Mouse (Mus musculus): ENCODE data around the gene Arhgap32.
"Not testable (repeated sequence)": the region's sequence is repeated elsewhere in the genome, so short reads cannot be mapped to it uniquely, and the experiment has no call there.

Arhgap32 gene

GRCm38 (mm10) chr9:32138616-32139015 lies 22.7 kb downstream of the Arhgap32 start:
- no peak for DNase-seq

GRCm38 (mm10) chr9:32139641-32140040 lies 23.7 kb downstream of the Arhgap32 start:
- peak in 1 of 2 experiments; percentile 11 for DNase-seq

DNA sequence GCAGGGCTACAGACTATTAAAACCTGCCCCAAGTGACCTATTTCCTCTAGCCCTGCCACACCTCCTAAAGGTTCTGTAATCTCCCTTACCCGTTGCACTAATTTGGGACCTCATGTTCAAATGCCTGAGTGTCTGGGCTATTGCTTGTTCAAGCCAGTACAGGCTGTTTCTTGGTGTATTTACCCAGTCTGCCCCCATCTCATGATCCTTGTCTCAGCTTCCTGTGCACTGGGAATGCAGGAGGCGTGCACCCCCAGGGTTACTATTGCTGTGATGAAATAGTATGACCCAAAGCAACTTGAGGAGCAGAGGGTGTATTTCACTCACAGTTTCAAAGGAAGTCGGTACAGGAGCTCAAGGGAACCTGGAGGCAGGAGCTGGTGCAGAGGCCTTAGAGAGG lies 26.9 kb downstream of the Arhgap32 start:
- DNase-seq = no peak

GRCm38 (mm10) chr9:32143451-32143850 lies 27.5 kb downstream of the Arhgap32 start:
- no peak for DNase-seq

GRCm38 (mm10) chr9:32146257-32146996 lies 30.5 kb downstream of the Arhgap32 start:
- no peak for DNase-seq

GRCm38 (mm10) chr9:32149241-32149640 lies 33.3 kb downstream of the Arhgap32 start:
- no peak for DNase-seq

- peak in 1 of 2 experiments; percentile 17 for DNase-seq
These were observed 34.1 kb downstream of the Arhgap32 start for GRCm38 (mm10) chr9:32149836-32150642.

DNA sequence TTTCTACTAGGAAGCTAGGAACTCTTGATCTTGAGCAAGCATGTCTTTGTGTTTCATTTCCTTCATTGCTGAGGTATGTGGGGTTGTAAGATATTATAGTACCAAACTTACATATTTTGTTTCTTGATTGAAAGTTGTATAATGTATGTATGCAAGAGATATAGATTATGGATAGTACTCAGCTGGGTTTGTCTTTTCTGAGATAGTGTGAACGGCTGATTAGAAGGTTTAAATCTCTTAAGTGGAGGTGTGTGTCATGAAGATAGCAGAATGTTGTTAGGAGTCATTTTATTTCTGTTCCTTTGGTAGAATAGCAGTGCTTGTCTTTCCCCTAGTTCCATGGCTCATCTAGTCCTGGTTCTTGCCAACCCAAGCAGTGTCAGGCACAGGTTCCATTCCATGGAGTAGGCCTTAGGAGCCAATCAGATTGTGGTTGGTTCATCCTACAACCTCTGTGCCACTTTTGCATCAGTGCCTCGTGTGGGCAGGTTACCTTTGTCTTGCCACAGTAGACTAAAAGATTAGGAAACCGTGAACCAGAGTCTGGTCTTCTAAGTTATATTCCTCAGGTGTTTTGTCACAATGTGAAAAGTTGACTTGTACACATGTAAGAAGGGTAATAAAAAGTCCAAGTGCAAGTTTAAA lies 38.9 kb downstream of the Arhgap32 start:
- DNase-seq = no peak

DNA sequence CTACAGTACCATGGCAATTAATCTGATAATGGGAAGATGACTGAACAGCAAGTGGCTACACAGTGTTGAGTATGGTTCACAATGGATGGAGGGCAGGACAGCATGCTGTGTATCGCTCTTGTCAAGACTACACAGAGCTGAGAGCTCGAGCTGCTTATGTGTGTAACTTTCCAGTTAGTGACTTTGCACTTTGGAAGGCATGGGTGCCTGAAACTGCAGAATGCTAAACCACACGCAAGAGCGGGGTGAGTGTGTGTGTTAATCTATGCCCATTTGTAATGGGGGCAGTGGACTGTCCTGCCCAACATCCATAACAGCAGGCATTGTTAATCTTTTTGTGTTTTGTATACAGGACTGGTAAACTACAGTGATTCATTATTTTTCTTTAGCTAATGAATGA lies 40.8 kb downstream of the Arhgap32 start:
- DNase-seq = no peak

DNA sequence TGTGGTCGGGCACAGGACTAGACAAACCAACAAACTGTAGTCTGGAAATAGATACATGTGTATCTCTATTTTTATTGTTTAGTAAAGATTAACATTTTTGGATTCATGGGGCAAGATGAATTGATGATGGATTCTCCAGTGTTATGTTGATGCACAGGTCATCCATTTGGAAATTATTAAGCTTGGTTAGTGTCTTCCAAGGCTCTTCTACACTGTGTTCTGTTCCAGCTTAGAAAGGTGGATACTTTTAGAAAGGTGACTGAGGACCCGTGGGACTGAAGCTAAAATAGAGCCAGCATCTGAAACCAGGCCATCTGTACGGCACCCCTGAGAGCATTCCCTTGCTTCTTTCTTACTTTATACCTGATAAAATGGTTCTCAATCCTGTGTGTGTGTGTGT lies 41.3 kb downstream of the Arhgap32 start:
- no peak for DNase-seq

GRCm38 (mm10) chr9:32158837-32159543 lies 43.1 kb downstream of the Arhgap32 start:
- DNase-seq = peak; percentile 73 to 84

GRCm38 (mm10) chr9:32159724-32160123 lies 43.8 kb downstream of the Arhgap32 start:
- no peak for DNase-seq

- no peak for DNase-seq
These were observed 46.9 kb downstream of the Arhgap32 start for GRCm38 (mm10) chr9:32162792-32163191.

GRCm38 (mm10) chr9:32163820-32164219 lies 47.9 kb downstream of the Arhgap32 start:
- DNase-seq = not testable (repeated sequence)

DNA sequence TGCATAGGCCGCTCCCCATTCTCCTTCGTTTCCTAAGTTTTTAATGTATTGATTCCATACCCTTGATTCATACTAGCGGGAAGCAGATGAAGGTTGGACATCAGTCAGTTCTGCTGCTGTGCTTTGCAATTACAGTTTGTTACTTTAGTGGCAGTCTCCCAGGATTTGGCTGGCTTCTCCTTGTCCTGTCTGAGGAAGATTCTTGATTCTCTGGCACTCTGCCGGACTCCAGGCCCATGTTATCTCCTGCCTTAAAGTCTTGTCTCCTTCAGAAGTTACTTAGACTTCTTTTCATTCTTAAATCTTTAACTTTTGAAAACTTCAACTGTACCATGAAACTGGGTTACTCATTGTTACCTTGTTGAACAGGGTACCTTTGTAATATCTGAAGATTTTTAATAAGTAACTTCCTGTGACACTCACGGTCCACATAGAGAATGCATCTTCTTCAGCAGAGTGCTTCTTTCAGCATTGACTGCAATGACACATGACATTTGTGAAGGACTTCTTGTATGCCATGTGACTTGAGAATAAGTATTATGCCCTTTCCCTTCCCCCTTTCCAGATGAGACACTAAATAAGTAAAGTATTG lies 52.7 kb downstream of the Arhgap32 start:
- DNase-seq = no peak

DNA sequence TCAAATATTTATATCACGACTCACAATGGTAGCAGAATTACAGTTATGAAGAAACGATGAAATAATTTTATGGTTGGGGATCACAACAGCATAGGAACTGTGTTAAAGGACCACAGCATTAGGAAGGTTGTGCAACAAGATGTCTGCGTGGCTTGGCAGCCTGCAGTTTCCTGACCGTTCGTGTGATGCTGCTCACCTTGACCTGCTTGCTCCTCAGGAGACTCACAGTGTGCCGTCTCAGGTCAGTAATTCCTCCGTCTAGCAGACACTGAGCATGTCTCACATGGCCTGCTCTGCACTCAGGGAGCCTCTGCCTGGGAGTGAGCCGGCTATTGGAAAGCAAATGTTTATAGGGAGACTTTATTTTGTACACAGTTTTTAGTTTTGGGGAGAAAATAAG lies 54.8 kb downstream of the Arhgap32 start:
- DNase-seq = no peak

DNA sequence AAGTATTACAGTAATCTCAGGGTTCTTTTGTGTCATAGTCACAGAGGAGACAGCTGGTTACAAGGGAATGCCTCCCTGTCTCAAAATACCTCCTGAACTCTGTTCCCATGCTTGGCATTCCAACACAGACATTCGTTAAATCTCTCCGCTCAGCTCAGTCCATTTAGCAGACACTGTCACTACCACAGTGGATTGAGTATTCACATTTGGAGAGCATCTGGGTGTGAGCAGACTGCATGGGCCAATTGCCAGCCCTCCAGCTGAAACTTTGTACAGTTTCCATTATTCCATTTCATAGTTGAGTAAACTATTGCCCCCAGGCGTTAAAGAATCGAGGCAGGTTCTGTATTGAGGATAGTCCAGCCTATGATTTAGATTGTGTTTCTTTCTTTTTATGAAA lies 60.7 kb downstream of the Arhgap32 start:
- no peak for DNase-seq

- DNase-seq = no peak
These were observed 65.2 kb downstream of the Arhgap32 start for GRCm38 (mm10) chr9:32181170-32181569.

GRCm38 (mm10) chr9:32186489-32186888 lies 70.6 kb downstream of the Arhgap32 start:
- no peak for DNase-seq

DNA sequence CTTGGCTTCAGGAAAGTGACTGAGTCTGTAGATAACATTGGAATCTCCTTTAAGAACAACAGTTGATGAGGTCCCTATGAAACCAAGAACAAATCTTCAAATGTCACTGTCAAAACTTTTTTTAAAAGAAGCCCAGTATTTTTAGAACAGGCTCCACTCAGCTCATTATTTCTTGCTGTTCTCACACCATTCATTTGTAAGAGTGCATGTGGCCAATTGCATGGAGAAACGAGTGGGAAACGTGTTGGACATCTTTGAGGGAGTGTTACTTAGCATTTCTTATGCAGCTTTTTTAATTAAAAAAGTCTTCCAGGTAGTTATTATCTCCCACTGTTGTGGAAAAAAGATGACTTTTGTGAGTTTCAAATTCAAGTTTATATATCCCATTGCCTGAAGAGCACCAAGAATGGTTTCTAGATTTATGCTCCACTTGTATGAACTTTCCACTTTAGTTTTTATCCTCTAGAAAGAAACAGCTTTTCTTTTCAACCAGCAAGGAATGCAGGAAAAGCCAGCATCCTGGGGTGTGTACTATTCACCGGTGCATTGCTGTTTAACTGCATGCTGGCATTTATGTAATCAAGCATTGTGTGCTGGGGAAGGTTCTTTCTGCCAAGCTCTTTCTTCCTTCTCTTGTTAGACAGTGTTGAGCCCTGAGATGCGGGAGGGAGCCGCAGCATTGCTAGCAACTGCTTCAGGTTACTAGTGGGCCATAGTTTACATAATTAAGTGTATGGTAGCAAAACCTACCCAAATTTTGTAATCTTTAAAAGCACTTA lies 76.5 kb downstream of the Arhgap32 start:
- DNase-seq = no peak

GRCm38 (mm10) chr9:32204450-32204990 lies 88.6 kb downstream of the Arhgap32 start:
- no peak for DNase-seq

Measured in cerebellum, postnatal 25 days (tissue).